Mouse (Mus musculus) neural tube, embryonic 14.5 days (tissue): Measurements from ENCODE around the gene Ctxn1. TPM values are rescaled to one million over a fixed set of nuclear protein-coding genes. Genes with fewer than 3 reads are reported as not detected.

Experiments
- ATAC-seq: fragments of 200-750 bp; cut with Nextera tagmentation; 2 replicates; pipeline ENCODE4 v1.8.0; 2017; ENCODE audit warnings: low read depth, mild to moderate bottlenecking, moderate TSS enrichment, moderate library complexity
- H3K27ac ChIP-seq: fragments of 300-500 bp; sonication (generic); 2 replicates; pipeline ENCODE4 v1.5.1; 2014; ENCODE audit warnings: low read depth, mild to moderate bottlenecking, control low read depth, low read length, moderate library complexity, mixed read lengths
- H3K27me3 ChIP-seq: fragments of 300-500 bp; sonication (generic); 2 replicates; pipeline ENCODE4 v1.6.1; 2014; ENCODE audit warnings: low read length; ENCODE audit not compliant: control insufficient read depth, insufficient read depth
- H3K36me3 ChIP-seq: fragments of 300-500 bp; sonication (generic); 2 replicates; pipeline ENCODE4 v1.6.1; 2014; ENCODE audit warnings: low read length, mixed read lengths; ENCODE audit not compliant: control insufficient read depth, insufficient read depth
- H3K4me1 ChIP-seq: fragments of 300-500 bp; sonication (generic); 2 replicates; pipeline ENCODE4 v1.6.1; 2014; ENCODE audit warnings: low read length; ENCODE audit not compliant: control insufficient read depth, insufficient read depth
- H3K4me2 ChIP-seq: fragments of 300-500 bp; sonication (generic); 2 replicates; pipeline ENCODE4 v1.6.1; 2014; ENCODE audit warnings: mild to moderate bottlenecking, low read depth, low read length, control low read depth
- H3K4me3 ChIP-seq: fragments of 300-500 bp; sonication (generic); 2 replicates; pipeline ENCODE4 v1.5.1; 2014; ENCODE audit warnings: low read depth, low read length, control low read depth, mixed read lengths
- H3K9ac ChIP-seq: fragments of 300-500 bp; sonication (generic); replicated peaks from 2 replicates; pipeline ENCODE4 v1.6.1; 2014; ENCODE audit warnings: low read depth, mild to moderate bottlenecking, control low read depth, low read length, mixed read lengths
- H3K9me3 ChIP-seq: fragments of 300-500 bp; sonication (generic); 2 replicates; pipeline ENCODE4 v1.6.1; 2016; ENCODE audit warnings: low read length; ENCODE audit not compliant: control insufficient read depth
- WGBS: fragments of 180-500 bp; shearing (Covaris S2); extraction: QIAGEN DNeasy Blood & Tissue Kit; methylation state at CpG from one replicate; pipeline ENCODE4 v1.1.7; 2014; 5-methylcytosine and 5-hydroxymethylcytosine counted together
- polyA plus RNA-seq: library from polyadenylated mRNA; unstranded; fragments of >200 nt; fragmentation: Nextera tagmentation; extraction: Ambion mirVana; gene quantifications from 2 replicates; pipeline ENCODE4 v1.2.1, GENCODE M21; 2014

Ctxn1 gene
- polyA plus RNA-seq, 1 experiment from 2014 or later, result 203 TPM

GRCm38 (mm10) chr8:4222059-4222458, 37.0 kb downstream of the Ctxn1 start:
- Histone ChIP-seq H3K4me3 (no peak overlapping the region), H3K36me3 (no peaks in the 10 kb centered on the region), H3K4me2 (no peak overlapping the region), H3K9me3 (no peaks in the 10 kb centered on the region), H3K9ac (no peak overlapping the region), H3K27me3 (no peaks in the 10 kb centered on the region), H3K4me1 (no peaks in the 10 kb centered on the region), H3K27ac (no peak overlapping the region)
- ATAC-seq, result no peak

GRCm38 (mm10) chr8:4219617-4220016, 39.5 kb downstream of the Ctxn1 start:
- Histone ChIP-seq H3K4me3 (no peak overlapping the region), H3K9me3 (no peaks in the 10 kb centered on the region), H3K4me2 (no peak overlapping the region), H3K27me3 (no peaks in the 10 kb centered on the region), H3K27ac (no peak overlapping the region), H3K36me3 (peaks cover 5% of the 10 kb centered on the region; the same call in 1 of the 2 replicates), H3K4me1 (peaks cover 12% of the 10 kb centered on the region), H3K9ac (no peak overlapping the region)
- no peak for ATAC-seq
- WGBS, result 93% methylated on average over 3 of the region's 3 CpGs

DNA sequence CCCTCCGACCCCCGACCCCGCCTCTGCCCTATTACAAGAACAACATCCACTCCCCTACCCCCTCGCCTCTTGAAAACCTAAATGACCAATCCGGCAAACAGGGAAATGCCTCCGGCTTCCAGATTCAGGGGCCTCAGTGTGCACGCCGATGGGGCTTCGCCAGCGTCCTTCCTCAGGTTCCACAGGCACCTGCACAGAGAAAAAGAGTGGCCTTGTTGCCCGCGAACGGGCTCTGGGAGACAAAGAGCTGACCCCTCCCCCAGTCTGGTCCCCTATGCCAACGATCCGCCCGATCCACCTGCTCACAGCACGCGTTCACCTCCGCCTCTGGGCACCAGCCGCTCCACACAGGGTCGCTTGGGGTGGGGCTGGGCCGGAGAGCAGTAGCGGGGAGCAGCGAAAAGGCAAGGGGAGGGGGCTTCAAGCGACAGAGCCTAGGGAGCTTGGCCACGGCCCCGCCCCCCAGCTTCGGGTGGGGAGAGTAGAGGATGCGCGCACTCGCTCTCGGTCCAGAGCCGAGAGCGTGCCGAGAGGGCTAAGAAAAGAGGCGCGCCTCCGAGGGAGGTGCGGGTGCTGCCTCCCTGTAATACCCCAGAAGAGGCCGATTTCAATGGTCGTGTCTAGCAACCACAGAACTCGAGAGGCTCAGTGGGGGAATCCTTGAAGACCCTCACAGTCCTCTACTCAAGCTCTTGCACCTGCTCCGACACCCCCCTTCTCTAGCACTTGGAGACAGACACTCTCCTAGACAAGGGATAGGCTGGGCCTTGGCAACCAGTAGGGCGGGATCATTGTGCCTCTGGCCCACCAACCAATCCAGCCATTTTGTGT, 42.1 kb downstream of the Ctxn1 start, which contains the start of gene Prr36:
Gene Prr36, minus strand, starts transcription at position 669 of the 831 bp plus-strand sequence.
- peak within 1 kb of the TSS; percentile 95 for H3K9ac ChIP-seq
- H3K36me3 ChIP-seq, result peaks cover 11% of the 10 kb centered on the region; the same call in 1 of the 2 replicates
- H3K4me3 ChIP-seq, result peak within 1 kb of the TSS; percentile 73
- no peaks in the 10 kb centered on the region for H3K27me3 ChIP-seq
- peak; percentile 92 for ATAC-seq
- H3K9me3 ChIP-seq, result no peaks in the 10 kb centered on the region
- H3K4me1 ChIP-seq, result peaks cover 33% of the 10 kb centered on the region
- H3K4me2 ChIP-seq, result peak within 1 kb of the TSS; percentile 94
- peak within 1 kb of the TSS; percentile 94 for H3K27ac ChIP-seq
- whole genome bisulfite sequencing, result under 1% methylated on average over 44 of the region's 44 CpGs

DNA sequence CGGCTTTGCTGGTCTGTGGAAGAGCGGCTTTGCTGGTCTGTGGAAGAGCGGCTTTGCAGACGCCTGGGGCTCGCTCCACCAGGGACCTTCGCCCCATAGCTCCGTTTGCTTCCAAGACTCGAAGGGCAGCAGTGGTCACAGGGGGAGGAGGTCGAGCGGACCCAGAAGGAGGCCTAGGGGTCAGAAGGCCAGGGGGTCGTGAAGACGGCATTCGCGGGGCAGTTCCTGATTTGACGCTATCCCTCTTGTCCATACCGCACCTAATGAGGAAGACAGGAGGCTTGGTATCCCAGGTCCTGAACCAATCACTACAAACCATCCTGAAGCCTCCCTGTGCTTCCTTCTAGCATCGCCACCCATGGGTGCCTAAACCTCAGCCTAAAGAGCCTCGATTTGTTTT, 42.8 kb downstream of the Ctxn1 start:
- Histone ChIP-seq H3K27me3 (no peaks in the 10 kb centered on the region), H3K4me2 (peak overlapping the region; percentile 94), H3K9me3 (no peaks in the 10 kb centered on the region), H3K36me3 (peaks cover 11% of the 10 kb centered on the region; the same call in 1 of the 2 replicates), H3K4me3 (peak overlapping the region; percentile 73), H3K4me1 (peaks cover 33% of the 10 kb centered on the region), H3K9ac (peak overlapping the region; percentile 95), H3K27ac (peak overlapping the region; percentile 94)
- no peak; the same call in none of the 2 replicates for ATAC-seq
- 3% methylated on average over 18 of the region's 18 CpGs for WGBS

- 12% methylated on average over 33 of the region's 33 CpGs for WGBS
- no peak for ATAC-seq
- H3K4me1 ChIP-seq, result peaks cover 33% of the 10 kb centered on the region
- H3K27ac ChIP-seq, result no peak overlapping the region
- no peaks in the 10 kb centered on the region for H3K9me3 ChIP-seq
- H3K4me2 ChIP-seq, result peak overlapping the region; percentile 94
- H3K36me3 ChIP-seq, result peaks cover 21% of the 10 kb centered on the region; the same call in 1 of the 2 replicates
- 0 out of 2 replicates have a peak overlapping the region, but pooled peaks have one; percentile 39 for H3K9ac ChIP-seq
- no peaks in the 10 kb centered on the region for H3K27me3 ChIP-seq
- peak overlapping the region; percentile 73 for H3K4me3 ChIP-seq
These were observed 44.8 kb downstream of the Ctxn1 start for GRCm38 (mm10) chr8:4214006-4214980.

DNA sequence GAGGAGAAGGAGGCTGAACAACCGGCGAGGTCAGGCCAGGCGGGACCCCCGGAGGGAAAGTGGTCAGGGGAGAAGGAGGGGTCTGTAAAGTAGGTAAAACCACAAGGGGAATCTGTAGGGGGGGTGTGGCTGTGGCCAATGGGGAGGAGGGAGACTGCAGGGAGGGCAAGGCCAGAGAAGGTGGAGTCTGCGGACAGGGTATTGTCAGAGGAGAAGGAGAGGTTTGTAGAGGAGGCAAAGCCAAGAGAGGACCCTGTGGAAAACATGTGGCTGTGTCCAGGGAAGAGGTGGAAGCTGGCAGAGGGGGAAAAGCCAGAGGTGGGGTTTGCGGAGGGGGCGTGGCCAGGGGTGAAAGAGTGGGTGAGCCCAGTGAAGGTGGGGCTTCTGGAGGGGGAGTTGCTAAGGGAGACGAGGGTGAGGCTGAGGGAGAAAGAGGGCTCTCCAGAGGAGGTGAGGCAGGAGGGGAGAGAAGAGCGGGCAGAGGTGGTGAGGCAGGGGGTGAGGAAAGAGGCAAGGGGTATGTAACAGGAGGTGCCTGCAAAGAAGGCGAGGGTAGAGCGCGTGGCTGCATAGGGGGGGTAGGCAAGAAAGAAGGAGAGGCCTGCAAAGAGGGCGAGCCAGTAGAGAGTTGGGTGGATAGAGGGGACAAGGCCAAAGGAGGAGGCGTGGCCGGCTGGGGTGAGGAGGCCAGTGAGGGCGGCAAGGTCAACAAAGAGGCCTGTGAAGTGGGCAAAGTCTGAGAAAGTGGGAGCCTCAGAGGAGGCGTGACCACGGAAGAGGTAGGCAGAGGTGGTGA, 45.7 kb downstream of the Ctxn1 start:
- Histone ChIP-seq H3K9ac (peak overlapping the region; percentile 59), H3K4me3 (peak overlapping the region; percentile 40), H3K36me3 (peaks cover 23% of the 10 kb centered on the region; the same call in 1 of the 2 replicates), H3K27ac (peak overlapping the region; percentile 12; the same call in 1 of the 2 replicates), H3K9me3 (no peaks in the 10 kb centered on the region), H3K27me3 (no peaks in the 10 kb centered on the region), H3K4me1 (peaks cover 33% of the 10 kb centered on the region), H3K4me2 (peak overlapping the region; percentile 94)
- ATAC-seq, result peak; percentile 6
- WGBS, result 4% methylated on average over 18 of the region's 18 CpGs

DNA sequence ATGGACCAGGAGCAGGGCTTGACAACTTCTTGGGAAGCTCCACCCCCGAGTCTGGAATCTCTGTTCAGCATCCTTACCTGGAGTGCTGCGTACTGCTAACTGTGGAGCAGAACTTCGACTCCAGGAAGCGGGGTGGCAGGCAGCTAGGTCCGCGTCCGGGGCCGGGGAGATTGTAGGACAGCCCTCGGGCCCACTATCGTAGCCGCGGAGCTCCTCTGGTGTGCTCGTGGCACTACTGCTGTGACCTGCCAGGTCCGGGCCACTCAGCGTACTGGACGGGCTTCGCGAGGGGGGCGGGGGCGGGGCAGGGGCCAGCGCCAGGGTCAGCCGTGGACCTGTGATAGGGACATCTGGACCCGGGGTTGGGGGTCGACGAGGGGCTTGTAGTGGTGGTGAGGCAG, 46.3 kb downstream of the Ctxn1 start:
- Histone ChIP-seq H3K9me3 (no peaks in the 10 kb centered on the region), H3K27me3 (no peaks in the 10 kb centered on the region), H3K27ac (peak overlapping the region; percentile 12; the same call in 1 of the 2 replicates), H3K9ac (peak overlapping the region; percentile 59), H3K4me2 (peak overlapping the region; percentile 94), H3K4me1 (peaks cover 33% of the 10 kb centered on the region), H3K4me3 (peak overlapping the region; percentile 40), H3K36me3 (peaks cover 26% of the 10 kb centered on the region; the same call in 1 of the 2 replicates)
- WGBS, result 2% methylated on average over 25 of the region's 25 CpGs
- peak; percentile 2; the same call in 1 of the 2 replicates for ATAC-seq

DNA sequence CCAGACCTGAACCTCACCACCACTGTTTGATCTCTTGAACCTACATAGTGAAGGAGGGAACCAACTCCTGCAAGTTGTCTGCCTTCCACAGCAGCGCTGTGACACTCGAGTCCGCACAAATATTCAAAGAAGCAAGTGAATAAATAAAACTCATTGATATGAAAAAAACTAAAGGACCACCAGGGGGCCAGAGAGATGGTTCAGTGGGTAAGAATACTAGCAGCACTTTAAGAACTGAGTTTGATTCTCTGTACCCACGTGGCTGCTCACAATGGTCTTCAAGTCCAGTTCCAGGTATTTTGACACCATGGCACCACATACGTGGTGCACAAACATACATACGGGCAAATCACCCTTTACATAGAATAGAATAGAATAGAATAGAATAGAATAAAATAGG, 48.0 kb downstream of the Ctxn1 start:
- no peak overlapping the region for H3K4me2 ChIP-seq
- no peaks in the 10 kb centered on the region for H3K27me3 ChIP-seq
- no peaks in the 10 kb centered on the region for H3K9me3 ChIP-seq
- peaks cover 38% of the 10 kb centered on the region for H3K4me1 ChIP-seq
- H3K4me3 ChIP-seq, result no peak overlapping the region
- no peak for ATAC-seq
- 81% methylated on average over 6 of the region's 6 CpGs for WGBS
- no peak overlapping the region for H3K9ac ChIP-seq
- peaks cover 28% of the 10 kb centered on the region; the same call in 1 of the 2 replicates for H3K36me3 ChIP-seq
- no peak overlapping the region for H3K27ac ChIP-seq
